Mouse (Mus musculus): ENCODE data around the gene Ggt5.

Ggt5 gene

GRCm38 (mm10) chr10:75651381-75652068 is 62.4 kb downstream of the Ggt5 start:
- no peak for DNase-seq (ENCODE audit: low spot score)

DNA sequence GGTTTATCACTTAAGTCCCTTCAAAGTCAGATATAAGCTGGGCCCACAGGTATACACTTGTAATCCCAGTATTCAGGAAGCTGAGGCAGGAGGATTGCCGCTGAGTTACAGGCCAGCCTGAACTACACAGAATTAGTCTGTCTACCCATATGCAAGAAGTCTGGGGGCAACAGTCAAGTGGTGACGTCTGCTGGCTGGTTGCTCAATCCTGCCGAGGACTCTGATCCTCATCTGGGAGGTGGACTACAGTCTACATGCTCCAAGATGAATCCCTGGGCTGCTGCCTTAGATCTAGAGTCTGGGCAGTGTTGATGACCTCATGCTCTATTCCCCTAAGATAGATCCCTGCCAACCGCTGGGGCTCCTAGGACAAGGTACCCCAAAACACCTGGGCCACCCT is 64.9 kb downstream of the Ggt5 start:
- no peak for DNase-seq (ENCODE audit: low spot score)

DNA sequence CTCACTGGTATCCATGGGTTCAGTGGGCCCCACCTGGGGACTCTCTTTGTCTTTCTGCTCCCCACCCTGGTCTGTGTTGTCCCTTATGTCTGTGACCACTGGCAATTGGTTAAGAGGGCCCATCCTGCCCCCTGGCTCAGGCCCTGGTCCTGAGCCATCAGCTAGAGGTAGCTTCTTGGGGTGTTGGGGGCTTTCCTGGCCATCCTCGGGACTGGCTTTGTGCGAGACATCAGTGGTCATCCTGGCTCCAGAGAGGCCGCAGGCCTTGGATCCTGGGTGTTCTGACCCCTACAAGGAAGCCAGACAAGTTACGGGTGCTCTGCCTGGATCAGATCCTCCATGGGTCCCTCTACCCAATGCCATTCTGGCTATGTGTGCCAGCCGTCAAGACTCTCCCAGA is 68.0 kb downstream of the Ggt5 start:
- no peak for DNase-seq (ENCODE audit: low spot score)

DNA sequence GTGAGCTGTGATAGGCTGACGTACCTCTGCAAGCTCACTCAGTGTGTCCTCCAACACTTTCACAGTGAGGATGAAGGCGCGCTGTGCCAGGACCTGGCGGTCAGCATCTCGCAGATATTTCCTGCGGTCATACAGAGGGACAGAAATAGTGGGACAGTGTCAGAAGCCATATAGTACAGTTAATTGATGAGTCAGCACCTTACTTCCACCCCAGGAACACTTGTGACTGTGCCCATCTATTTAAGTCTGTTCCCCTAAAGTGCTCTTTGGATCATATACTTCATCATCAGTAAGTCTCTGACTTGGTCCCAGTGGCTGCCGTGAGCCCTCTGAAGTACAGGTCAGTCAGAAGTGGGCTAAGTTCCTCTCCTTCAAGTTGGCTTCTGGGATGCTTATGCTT is 68.6 kb downstream of the Ggt5 start:
- DNase-seq (ENCODE audit: low spot score): no peak

GRCm38 (mm10) chr10:75661381-75661780 is 72.2 kb downstream of the Ggt5 start:
- DNase-seq (ENCODE audit: low spot score): no peak

DNA sequence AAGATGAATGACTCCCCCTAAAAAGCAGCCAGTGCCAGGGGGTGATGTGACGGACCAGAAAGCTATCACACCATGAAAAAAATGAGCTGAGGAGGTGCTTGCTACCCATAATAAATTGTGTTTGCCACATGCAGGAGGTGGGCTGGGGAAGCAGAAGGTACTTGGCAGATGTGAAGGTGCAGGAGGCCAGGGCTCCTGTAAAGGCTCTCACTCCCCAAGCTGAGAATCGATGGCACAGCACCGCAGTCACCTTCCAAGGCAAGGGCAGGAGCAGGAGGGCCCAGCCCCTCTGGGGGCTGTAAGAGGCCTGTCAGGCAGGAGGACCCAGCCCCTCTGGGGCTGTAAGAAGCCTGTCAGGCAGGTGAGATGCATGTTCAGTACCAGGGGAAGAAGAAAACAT is 72.7 kb downstream of the Ggt5 start:
- no peak for DNase-seq (ENCODE audit: low spot score)

GRCm38 (mm10) chr10:75662575-75662974 is 73.4 kb downstream of the Ggt5 start:
- DNase-seq (ENCODE audit: low spot score): no peak

DNA sequence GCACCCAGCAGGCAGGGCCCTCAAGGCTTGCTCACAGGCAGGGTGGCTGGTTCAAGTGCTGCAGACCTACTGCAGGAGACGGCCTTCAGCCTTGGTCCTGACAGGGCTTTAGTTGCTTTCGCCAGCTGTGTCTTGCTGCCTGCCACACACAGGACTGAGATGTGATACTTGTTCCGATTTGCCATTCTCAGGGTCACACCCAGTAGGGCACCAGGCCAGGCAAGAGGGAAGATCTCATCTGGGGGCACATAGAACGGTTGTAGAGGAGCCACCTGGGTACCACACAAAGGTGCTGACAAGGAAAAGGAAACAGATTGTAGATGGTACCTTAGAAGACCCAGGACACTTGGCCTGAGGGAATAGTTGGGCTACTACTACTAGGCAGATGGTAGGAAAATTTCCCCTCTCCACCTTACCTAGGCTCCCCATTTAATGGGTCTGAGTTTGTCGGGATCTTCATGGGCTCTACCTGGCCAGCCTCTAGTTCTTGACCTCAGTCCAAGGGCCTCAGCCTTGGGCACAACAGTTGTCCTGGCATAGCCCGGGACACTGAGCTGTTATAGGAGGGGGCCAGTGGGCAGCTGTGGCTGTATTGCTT is 75.6 kb downstream of the Ggt5 start:
- DNase-seq (ENCODE audit: low spot score): no peak

DNA sequence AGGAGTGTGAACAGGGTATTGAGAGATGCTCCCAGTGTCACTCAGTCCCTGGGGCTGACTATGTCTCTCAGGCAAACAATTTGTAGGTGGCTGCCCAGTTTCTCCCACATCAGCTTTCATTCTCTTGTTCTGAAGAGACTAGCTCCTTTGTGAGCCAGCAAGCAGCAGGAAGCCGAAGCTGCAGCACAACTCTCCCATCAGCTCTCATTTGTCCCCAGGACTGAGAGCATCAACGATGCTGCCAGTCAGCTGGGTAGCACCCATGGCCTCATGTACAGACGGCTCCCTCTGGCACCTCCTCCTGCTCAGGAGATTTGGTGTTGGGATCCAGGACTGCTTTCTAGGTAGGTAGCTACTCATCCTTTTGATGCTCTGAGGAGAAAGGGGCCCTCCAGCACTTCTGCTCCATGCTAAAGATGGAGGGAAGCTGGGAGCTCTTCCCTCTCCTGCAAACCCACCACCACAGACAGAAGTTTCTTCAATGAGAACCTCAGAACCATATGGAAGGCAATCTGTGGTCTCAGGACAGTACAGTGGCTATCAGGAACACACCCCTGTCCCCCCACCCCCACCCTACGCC is 77.4 kb downstream of the Ggt5 start:
- DNase-seq (ENCODE audit: low spot score): no peak
